In the genomic region with DNA sequence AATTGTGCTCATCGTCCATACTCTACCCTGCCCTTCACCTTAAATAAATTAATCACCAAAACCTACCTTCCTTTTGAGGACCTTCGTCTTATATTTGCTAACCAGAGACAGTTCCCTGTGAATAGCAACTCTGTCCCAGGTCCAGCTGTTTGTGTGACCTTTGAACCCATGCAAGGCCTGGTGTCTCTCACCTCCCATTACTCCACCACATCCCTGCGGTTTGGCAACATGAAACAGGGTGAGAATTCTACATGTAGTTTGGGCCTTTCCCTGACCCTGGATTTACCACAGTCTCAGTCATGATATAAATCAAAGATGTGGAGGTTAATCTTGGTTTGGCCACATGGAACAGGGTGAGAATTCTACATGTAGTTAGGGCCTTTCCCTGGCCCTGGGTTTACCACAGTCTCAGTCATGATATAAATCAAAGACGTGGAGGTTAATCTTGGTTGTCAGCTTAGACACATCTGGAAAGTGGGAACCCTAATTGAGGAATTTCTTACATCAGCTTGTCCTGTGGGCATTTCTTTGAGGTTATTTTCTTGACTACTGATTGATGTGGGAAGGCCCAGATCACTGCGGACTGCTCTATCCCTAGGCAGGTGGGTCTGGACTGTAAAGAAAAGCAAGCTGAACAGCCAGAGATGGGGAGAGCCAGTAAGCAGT, we compare ENCODE assay signal across 19 mouse cellular contexts. TPM values are rescaled to one million over a fixed set of nuclear protein-coding genes. Genes with fewer than 3 reads are reported as not detected.
DNase-seq lines count a peak whose midpoint lies in the region; ATAC-seq lines count a peak whose summit lies in the region.
"Had no signal": no experiment of that assay in that cellular context is flagged by ENCODE, and none has a peak within 500 bp of the region (broad histone marks: within the 10 kb centered on the region; RNA-seq: fewer than 3 reads in every experiment).

No protein-coding gene starts in this region.

- H3K79me2 ChIP-seq in macrophage (ENCODE audit: inconsistent target) = no peaks in the 10 kb centered on the region

- no peaks in the 10 kb centered on the region for H3K27me3 ChIP-seq in lung, embryonic 16.5 days (ENCODE audit: control insufficient read depth, insufficient read depth, low read depth, low read length)
- no peaks in the 10 kb centered on the region for H3K27me3 ChIP-seq in neural tube, embryonic 15.5 days (replicated peaks)
- H3K27me3 ChIP-seq: heart, embryonic 15.5 days; limb, embryonic 15.5 days; Patski had no signal

- DNase-seq in adrenal gland, adult 2 months = peak; percentile 24
- DNase-seq in adrenal gland, adult 8-10 months = no peak
- no peak for DNase-seq in lung, adult 18-20 months
- peak; percentile 34 for DNase-seq in embryo, embryonic 11 days
- no peak for DNase-seq in layer of hippocampus, postnatal 10 days (ENCODE audit: low spot score in 2 of 2)
- DNase-seq: cerebellum, adult 11-12 months; midbrain, embryonic 14.5 days; right cerebral cortex, postnatal 4 days; thymus, postnatal 36 days had no signal

- no peaks in the 10 kb centered on the region for H3K9me3 ChIP-seq in lung, embryonic 16.5 days (ENCODE audit: control insufficient read depth, low read length)
- H3K9me3 ChIP-seq in neural tube, embryonic 15.5 days (replicated peaks) = no peaks in the 10 kb centered on the region
- H3K9me3 ChIP-seq: heart, embryonic 15.5 days; hindbrain, embryonic 10.5 days; limb, embryonic 15.5 days had no signal

- H3K4me3 ChIP-seq in lung, embryonic 16.5 days (ENCODE audit: low read length) = no peak overlapping the region
- no peak overlapping the region for H3K4me3 ChIP-seq in macrophage (ENCODE audit: inconsistent target)
- H3K4me3 ChIP-seq in neural tube, embryonic 15.5 days (replicated peaks) = no peak overlapping the region
- H3K4me3 ChIP-seq: heart, embryonic 15.5 days; hindbrain, embryonic 10.5 days; layer of hippocampus, adult 2 months; limb, embryonic 15.5 days had no signal

- H3K27ac ChIP-seq in lung, embryonic 16.5 days (ENCODE audit: low read length) = peak overlapping the region; percentile 83
- H3K27ac ChIP-seq in macrophage = peak overlapping the region; percentile 79
- no peak overlapping the region for H3K27ac ChIP-seq in neural tube, embryonic 15.5 days (replicated peaks)
- H3K27ac ChIP-seq: heart, embryonic 15.5 days had no signal

- H3K4me2 ChIP-seq in lung, embryonic 16.5 days (ENCODE audit: low read depth, low read length) = no peak overlapping the region
- H3K4me2 ChIP-seq in neural tube, embryonic 15.5 days = no peak overlapping the region
- H3K4me2 ChIP-seq: heart, embryonic 15.5 days; limb, embryonic 15.5 days had no signal

- H3K36me3 ChIP-seq in lung, embryonic 16.5 days (ENCODE audit: control insufficient read depth, insufficient read depth, low read length) = no peaks in the 10 kb centered on the region
- H3K36me3 ChIP-seq in macrophage (ENCODE audit: inconsistent target) = no peaks in the 10 kb centered on the region
- H3K36me3 ChIP-seq in neural tube, embryonic 15.5 days = no peaks in the 10 kb centered on the region
- H3K36me3 ChIP-seq: heart, embryonic 15.5 days; hindbrain, embryonic 10.5 days; limb, embryonic 15.5 days had no signal

- peaks cover 62% of the 10 kb centered on the region for H3K4me1 ChIP-seq in lung, embryonic 16.5 days (replicated peaks; ENCODE audit: control insufficient read depth, insufficient read depth, low read length)
- H3K4me1 ChIP-seq in neural tube, embryonic 15.5 days = peaks cover 19% of the 10 kb centered on the region

- no peak for ATAC-seq in lung, embryonic 16.5 days (ENCODE audit: low read depth)
- ATAC-seq in neural tube, embryonic 15.5 days (ENCODE audit: low FRiP score) = no peak
- ATAC-seq: Patski had no signal

- 47% methylated on average over 5 of the region's 5 CpGs for WGBS in lung, embryonic 16.5 days
- 96% methylated on average over 5 of the region's 5 CpGs for WGBS in macrophage (ENCODE audit: missing documents)
- 76% methylated on average over 5 of the region's 5 CpGs for WGBS in neural tube, embryonic 15.5 days

- no peak overlapping the region for H3K9ac ChIP-seq in lung, embryonic 16.5 days (ENCODE audit: low read length)
- H3K9ac ChIP-seq in neural tube, embryonic 15.5 days (replicated peaks) = no peak overlapping the region
- H3K9ac ChIP-seq: heart, embryonic 15.5 days; limb, embryonic 15.5 days had no signal

RNA-seq across cellular contexts. Expression of a gene that starts 40.2 kb away (rescaled TPM):
- not detected for total RNA-seq in adrenal gland, adult 2 months (2021)
- polyA plus RNA-seq in adrenal gland, adult 2 months (2012; rRNA removed) = not detected in 2 replicates
- not detected for total RNA-seq in adrenal gland, adult 8-10 months (2022)
- 0.31 and 0.41 TPM in 2 replicates for polyA plus RNA-seq in lung, embryonic 16.5 days (2015; fragmentation: Nextera tagmentation; extraction: Ambion mirVana)
- not detected for total RNA-seq in macrophage (2018; cell fraction: chromatin; rRNA removed)
- not detected for total RNA-seq in macrophage (2018; cell fraction: cytosol; rRNA removed)
- total RNA-seq in macrophage (2018; cell fraction: nucleus; rRNA removed) = not detected
- polyA plus RNA-seq in macrophage (2018) = not detected in 3 replicates
- not detected in 2 replicates for polyA plus RNA-seq in neural tube, embryonic 15.5 days (2015; fragmentation: Nextera tagmentation; extraction: Ambion mirVana)
- total RNA-seq in layer of hippocampus, postnatal 10 days (2021) = under 1 TPM; 0.38 to 0.80 TPM
- total RNA-seq: common myeloid progenitor, adult 5-6 weeks had no signal
- polyA plus RNA-seq: heart, embryonic 15.5 days; hindbrain, embryonic 10.5 days; kidney, embryonic 14.5 days; midbrain, embryonic 14.5 days; Patski had no signal

Comparison
In these comparisons a context has a peak if more than half of its experiments do, and no peak if none do; other contexts are left out.
1. DNase-seq: peak in adrenal gland, adult 2 months (single experiment) and embryo, embryonic 11 days (single experiment); none in adrenal gland, adult 8-10 months (single experiment), lung, adult 18-20 months (0 of 2) and layer of hippocampus, postnatal 10 days (0 of 2).